Mouse (Mus musculus) megakaryocyte, embryonic 14.5 days (primary cell): Measurements from ENCODE around the gene Utp20.

Experiments
- FLI1 ChIP-seq: IDR thresholded peaks from 2 replicates; pipeline ENCODE4 v1.6.1; 2012; ENCODE audit warnings: low read length, inconsistent platforms, mixed read lengths
- GATA1 ChIP-seq: IDR thresholded peaks from 3 replicates; pipeline ENCODE4 v1.6.1; 2012; ENCODE audit warnings: mixed read lengths, low read length, inconsistent platforms, borderline replicate concordance

DNA sequence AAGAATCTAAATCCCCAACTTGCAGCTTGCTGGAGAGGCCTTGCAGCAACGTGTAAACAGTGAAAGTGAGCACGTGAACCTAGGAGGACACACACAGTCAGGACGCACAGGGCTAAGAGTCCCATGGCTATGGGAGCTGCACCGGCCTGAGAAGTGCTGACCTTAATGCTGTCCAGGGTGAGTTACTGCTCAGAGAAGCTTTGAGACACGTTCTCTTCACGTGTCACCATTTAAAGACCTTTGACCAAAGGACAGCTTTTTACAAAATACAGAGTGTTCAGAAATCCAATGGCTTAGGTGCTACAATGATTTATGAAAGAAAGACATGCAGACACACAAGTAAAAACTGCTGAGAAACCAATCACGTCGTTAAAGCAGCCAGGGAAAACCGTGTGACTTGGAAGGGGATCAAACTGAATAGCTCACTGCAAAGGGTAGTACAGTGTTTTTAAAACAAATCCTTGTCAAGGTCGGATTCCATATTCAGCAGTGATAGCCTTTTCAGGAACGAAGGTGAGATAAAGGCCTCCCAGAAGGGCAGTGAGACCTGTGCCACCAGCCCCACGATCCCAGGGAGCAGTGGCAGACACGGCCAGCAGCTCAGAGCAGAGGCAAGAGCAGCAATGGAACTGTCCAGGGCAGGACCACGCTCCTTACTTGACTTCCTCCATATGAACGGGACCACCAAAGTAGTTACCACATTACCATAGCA lies 61.0 kb downstream of the Utp20 start:
- TF ChIP-seq GATA1: no peak
- no peak for TF ChIP-seq FLI1
